Mouse (Mus musculus): ENCODE results near the gene Arid5b.

DNA sequence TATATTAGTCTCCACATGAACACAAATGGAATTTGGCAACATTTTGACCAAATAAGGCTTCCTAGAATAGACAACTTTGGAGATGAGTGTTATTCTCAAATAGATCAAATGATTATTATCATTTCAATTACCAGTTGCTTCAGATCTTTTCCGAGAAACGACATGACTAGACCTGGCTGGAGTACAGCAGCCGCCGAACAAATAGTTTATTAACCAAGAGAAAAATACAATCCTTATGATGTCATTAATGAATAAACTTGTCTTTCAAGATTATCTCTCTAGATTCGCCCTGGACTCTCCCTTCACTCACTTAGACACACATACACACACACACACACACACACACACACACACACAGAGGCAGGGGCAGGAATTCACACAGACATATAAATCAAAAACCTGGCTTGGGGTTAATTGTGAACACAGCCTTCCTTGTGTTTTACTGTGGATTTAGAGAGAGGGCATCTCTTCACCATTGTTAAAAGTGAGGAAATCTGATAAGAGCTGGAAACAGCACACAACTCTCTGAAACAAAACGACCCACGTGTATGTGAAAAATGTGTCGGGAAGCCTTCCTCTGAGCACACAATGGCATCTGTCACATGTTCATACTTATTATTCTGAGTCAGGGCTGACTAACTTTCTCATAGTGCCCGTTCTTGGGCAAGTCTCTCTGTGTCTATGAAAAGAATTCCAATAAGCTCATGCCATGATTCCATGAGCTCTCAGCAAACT lies 30.1 kb downstream of the Arid5b start:
- TF ChIP-seq CTCF (IDR thresholded peaks at IDR 0.05; ENCODE audit: extremely low read depth, insufficient read depth, insufficient read length, insufficient replicate concordance) (no peak), POLR2A (IDR thresholded peaks at IDR 0.05; ENCODE audit: low read depth, low read length) (no peak)
